Mouse (Mus musculus): ENCODE data around the gene Mxd4. TPM values are rescaled to one million over a fixed set of nuclear protein-coding genes. Genes with fewer than 3 reads are reported as not detected.
A peak's percentile ranks its signal among the peaks of the same experiment; 100 is the strongest.

The Mxd4 gene
- 10 to 100 TPM; 84.6 to 86.5 TPM for total RNA-seq (2021)
- long read RNA-seq, transcript Mxd4-201 (6 exons, 3,872 nt), result major isoform, 7 of 28 reads
- long read RNA-seq, partial matches to known transcripts, result 1 of 28 reads
- long read RNA-seq, other reads (novel, unspliced or antisense), result 20 of 28 reads

DNA sequence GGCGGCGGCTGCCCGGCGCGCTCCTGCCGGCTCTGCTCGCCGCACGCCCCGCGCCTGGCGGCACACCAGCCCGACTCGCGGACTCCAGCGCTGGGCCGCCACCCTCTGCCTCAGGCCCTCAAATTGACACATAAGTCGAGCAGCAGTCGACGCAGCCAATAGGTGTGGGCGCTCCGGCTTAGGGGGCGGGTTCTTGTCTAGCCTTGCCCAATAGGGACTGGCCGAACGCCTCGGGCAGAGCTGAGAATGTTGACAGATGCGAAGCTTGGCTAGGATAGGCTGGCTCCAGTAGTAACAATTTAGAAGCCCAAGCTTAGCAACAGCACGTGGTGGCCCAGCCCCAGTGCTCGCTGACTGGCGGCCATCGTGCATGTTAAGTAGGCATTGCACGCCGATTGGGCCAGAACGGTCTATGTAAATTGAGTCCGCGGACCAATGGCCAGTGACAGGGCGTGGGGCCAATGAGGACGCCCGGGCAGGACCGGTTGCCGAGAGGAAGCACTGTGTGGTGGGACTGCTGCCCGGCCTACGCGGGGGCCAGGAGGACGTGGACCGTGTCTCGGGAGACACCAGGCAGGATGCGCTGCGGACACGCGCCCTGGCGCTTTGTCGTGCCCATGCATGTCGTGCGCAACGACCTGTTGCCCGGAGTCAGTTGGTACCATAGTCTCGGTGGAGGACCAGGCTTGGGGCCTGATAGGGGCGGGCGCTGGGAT, at the start of gene Mxd4:
Mxd4 (minus strand) TSS at position 120 of the 716 bp plus-strand sequence.
- DNase-seq (ENCODE audit: low spot score in 2 of 2), result peak; percentile 99 to 100

DNA sequence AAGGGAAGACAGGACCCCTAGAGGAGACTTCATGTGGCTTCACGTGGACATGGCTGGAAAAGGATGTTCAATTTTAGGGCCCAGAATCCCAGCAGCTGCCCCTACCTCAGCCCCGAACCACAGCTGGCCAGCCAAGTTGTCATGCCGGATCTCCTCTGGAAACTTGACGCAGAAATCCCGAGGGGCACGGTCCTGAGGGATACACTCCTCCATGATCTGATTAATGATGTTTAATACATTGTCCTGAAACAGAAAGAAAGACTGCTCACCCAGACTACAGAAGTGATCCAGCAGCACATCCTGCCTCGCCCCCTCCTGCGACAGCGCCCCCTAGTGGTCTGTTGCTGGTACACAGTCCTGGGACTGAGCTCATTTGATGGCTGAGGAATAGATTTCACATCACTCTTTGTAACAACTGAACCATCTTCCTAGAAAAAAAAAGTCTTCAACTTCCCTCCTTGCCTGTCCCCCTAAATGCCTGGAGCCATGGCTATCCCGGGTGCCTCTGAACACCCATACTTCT, 48.4 kb upstream of the Mxd4 start:
- no peak for DNase-seq (ENCODE audit: low spot score in 2 of 2)

DNA sequence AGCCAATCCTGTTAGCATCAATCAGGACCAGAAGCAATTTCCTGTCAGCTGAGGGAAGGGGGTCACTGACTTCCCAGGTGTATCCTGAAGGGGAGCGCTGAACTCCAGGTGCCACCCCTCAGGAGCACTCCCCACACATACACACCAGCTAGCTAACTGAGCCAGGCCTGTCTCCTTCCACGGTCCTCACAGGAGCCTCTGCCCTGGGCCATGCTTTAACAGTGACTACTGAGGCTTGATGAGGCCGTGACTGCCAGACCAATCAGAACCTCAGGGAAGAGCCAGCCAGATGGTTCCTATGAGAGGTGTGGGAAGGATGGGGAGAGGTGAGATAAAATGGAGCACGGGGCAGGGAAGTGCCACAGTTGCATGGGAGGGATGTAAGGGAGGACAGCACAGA, 47.5 kb upstream of the Mxd4 start:
- no peak for DNase-seq (ENCODE audit: low spot score in 2 of 2)

GRCm38 (mm10) chr5:34233221-34233515, 45.6 kb upstream of the Mxd4 start:
- no peak for DNase-seq (ENCODE audit: low spot score in 2 of 2)

DNA sequence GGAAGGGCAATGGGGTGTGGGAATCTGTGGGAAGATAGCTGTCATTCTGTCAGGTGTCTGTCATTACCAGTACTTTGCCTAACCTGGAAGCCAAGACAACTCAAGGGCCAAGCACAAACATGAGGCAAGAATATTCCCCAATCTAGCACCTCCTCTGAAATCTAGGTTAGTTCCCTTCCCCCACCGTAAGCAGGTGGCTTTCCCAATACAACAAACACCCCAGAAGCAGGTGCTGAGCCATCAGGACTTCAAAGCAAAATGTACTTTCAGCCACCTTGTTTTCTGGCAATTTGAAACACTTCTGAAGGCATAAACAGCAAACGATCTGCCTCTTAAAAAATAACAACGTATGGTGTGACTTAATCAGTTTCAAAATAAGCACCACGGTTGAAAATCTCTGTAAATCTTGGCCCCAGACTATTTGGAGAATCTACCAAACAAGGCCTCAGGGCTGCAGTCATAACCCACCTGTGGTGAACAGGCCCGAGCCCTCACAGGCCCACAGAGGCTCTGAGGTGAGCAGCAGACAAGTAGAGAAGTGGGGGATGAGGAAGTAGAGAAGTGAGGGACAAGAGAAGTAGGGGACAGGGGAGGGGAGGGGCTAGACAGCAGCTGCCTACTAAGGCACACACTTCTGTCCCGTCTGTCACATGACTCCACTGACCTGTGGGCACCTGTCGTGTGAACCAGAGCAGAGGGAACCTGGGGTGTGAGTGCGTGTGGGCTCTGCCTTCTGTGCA, 45.1 kb upstream of the Mxd4 start:
- no peak for DNase-seq (ENCODE audit: low spot score in 2 of 2)

GRCm38 (mm10) chr5:34231901-34232300, 44.4 kb upstream of the Mxd4 start:
- DNase-seq (ENCODE audit: low spot score in 2 of 2), result no peak

DNA sequence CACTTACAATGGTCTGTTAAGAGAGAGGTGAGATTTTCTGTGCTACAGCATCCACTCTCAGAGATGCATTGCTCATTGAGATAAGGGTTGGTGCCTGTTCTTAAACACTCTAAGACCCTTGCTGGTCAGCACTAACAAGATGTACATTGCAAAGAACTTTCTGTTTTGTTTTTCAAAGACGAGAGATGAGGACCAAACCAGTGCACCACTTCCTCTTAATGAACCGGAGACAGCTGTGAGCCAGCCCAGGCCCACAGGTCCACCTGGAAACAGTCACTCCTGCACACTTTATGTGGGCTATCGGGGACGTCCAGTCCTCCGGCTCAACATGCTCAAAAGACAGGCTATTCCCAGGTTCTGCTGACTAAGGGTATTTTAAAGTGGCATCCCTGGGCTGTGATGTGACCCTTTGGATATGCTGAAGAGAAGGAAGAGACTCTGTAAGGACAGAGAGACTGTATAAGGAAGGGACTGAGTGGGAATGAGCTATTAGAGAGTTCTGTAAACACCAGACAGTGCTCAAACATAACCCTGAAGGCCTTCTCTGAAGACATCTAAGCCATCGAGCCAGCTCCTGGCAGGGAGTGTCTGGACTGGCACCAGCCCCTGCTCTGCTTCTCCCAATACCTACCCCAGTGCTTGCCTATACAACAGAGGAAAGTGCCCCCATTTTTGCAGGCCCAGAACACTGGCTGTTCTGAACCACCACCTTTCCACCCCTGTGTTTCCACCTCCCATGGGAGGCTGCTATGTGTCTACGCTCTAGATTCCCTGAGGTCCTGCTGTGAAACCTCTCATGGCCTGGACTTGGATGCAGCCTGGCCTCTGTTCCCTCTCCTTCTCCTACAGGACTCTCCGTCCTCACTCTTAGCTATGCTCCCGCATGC, 43.3 kb upstream of the Mxd4 start:
- DNase-seq (ENCODE audit: low spot score in 2 of 2), result no peak

GRCm38 (mm10) chr5:34229503-34229902, 42.0 kb upstream of the Mxd4 start:
- DNase-seq (ENCODE audit: low spot score in 2 of 2), result no peak

- DNase-seq (ENCODE audit: low spot score in 2 of 2), result no peak
These were observed 38.0 kb upstream of the Mxd4 start for GRCm38 (mm10) chr5:34225516-34225915.

GRCm38 (mm10) chr5:34224515-34224914, 37.0 kb upstream of the Mxd4 start:
- DNase-seq (ENCODE audit: low spot score in 2 of 2), result peak in 1 of 2 experiments; percentile 31

GRCm38 (mm10) chr5:34220001-34220400, 32.5 kb upstream of the Mxd4 start:
- no peak for DNase-seq (ENCODE audit: low spot score in 2 of 2)

- DNase-seq (ENCODE audit: low spot score in 2 of 2), result no peak
These were observed 31.2 kb upstream of the Mxd4 start for GRCm38 (mm10) chr5:34218672-34219071.

DNA sequence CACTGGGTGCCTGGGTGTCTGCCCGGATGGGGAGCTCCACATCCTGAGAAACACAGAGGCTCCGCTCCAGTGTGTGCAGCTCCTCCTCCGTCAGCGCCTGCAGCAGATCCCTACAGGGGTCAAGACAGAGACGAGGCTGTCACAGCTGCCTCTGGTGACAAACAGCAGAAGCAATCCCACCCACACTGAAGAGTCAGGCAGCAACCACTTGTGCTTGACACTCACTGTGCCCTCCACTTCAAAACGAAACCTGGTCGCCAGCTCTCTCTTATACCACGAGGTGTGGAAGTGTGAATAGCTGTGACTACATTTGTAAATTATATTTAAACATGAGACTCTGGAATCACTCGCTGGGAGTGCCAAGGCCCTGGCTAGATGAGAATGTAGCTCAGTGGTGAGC, 30.2 kb upstream of the Mxd4 start:
- no peak for DNase-seq (ENCODE audit: low spot score in 2 of 2)

GRCm38 (mm10) chr5:34216025-34216424, 28.5 kb upstream of the Mxd4 start:
- DNase-seq (ENCODE audit: low spot score in 2 of 2), result no peak

GRCm38 (mm10) chr5:34213659-34214058, 26.1 kb upstream of the Mxd4 start:
- no peak for DNase-seq (ENCODE audit: low spot score in 2 of 2)

DNA sequence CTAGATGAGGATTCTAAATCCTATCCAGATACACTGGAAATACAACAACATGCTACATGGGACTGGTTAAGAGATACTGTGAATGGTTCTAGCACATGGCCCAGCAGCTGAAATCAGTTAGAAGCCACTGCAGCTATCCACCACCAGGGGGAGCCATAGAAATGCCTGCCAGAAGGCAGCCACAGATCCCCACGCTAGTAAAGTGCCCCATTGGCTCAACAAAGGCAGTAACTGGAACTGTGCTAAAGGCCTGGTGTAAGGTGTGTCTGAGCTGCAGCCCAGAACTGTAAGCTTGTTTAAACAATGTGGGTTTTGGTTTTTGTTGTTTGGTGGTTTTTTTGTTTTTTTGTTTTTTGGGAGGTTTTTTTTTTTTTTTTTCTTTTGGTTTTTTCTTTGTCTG, 22.8 kb upstream of the Mxd4 start:
- peak; percentile 59 to 89 for DNase-seq (ENCODE audit: low spot score in 2 of 2)

DNA sequence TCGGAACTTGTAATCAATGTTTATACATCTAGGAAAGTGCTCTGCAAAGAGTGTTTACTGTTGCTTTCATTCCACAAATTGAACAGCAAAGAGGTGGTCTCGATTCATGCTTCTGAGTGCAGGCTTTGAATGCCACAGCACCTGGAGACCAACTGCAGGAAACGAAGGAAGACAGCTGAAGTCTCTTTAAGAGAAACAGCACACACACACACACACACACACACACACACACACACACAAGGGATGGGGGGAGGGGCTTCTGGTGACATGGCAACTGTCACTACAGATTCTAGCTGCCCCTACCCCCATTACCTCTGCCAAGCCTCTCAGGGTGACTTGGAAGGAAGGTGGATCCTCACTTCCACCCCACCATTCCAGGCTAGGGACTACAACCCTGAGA, 20.0 kb upstream of the Mxd4 start:
- no peak for DNase-seq (ENCODE audit: low spot score in 2 of 2)

- DNase-seq (ENCODE audit: low spot score in 2 of 2), result no peak
These were observed 18.3 kb upstream of the Mxd4 start for GRCm38 (mm10) chr5:34205788-34206187.

GRCm38 (mm10) chr5:34204911-34205310, 17.4 kb upstream of the Mxd4 start:
- DNase-seq (ENCODE audit: low spot score in 2 of 2), result no peak

DNA sequence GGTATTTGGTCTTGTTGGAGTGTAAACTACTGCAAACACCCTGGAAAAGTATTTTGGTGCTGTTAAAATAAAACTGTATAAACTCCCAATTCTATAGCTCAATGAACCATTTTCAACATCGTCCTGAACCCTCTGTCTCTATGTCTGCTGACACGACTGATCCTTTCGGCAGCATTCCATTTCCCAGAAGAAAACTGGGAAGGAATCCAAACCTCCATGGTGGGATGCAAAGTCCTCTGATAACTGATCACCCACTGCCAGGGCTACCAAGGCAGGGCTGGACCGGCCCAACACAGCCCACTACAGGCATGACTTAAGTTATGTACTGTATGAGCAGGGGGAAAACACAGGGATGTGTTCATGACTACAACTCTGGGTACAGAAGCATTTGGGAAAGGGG, 14.5 kb upstream of the Mxd4 start:
- DNase-seq (ENCODE audit: low spot score in 2 of 2), result no peak

DNA sequence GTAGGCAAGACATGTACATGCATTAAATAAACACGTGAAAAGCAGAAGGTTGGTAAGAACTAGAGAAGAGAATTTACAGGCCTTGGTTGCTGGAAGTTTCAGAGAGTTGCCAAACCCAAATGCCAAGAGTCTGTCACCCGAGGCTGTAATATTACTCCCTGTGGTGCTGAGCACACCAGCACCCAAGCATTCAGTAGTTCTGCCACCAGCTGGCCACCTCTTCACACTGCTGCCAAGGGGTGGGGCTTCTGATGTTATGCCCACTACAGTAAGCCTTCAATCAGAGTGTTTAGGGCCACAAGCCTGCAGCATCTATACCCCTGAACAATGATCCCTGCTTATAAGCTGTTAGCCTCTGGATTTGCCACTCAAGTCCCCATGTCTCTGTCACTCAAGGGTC, 13.9 kb upstream of the Mxd4 start:
- DNase-seq (ENCODE audit: low spot score in 2 of 2), result no peak

GRCm38 (mm10) chr5:34198615-34199014, 11.1 kb upstream of the Mxd4 start:
- DNase-seq (ENCODE audit: low spot score in 2 of 2), result no peak
